9 mouse cellular contexts compared by ENCODE assay signal in genomic region chr15:84466458-84467267, GRCm38 (mm10). TPM values are rescaled to one million over a fixed set of nuclear protein-coding genes. Genes with fewer than 3 reads are reported as not detected.
DNase-seq lines count a peak whose midpoint lies in the region; ATAC-seq and TF ChIP-seq lines count a peak whose summit lies in the region.
"Had no signal": no experiment of that assay in that cellular context is flagged by ENCODE, and none has a peak within 500 bp of the region (broad histone marks: within the 10 kb centered on the region; RNA-seq: fewer than 3 reads in every experiment).

No protein-coding gene starts in this region.

- ATAC-seq in common myeloid progenitor, adult 5-6 weeks (replicated peaks; ENCODE audit: low read depth, poor library complexity, severe bottlenecking), result peak; percentile 64; the same call in 1 of the 2 replicates
- ATAC-seq in hindbrain, embryonic 13.5 days (ENCODE audit: low FRiP score), result no peak
- 0 out of 2 replicates have a peak, but pooled peaks have one; percentile 27 for ATAC-seq in midbrain, embryonic 11.5 days (ENCODE audit: low FRiP score)

- peak; percentile 47 for DNase-seq in adrenal gland, postnatal 10 days
- no peak for DNase-seq in adrenal gland, postnatal 36 days
- peak; percentile 91 for DNase-seq in midbrain, embryonic 11.5 days (ENCODE audit: low spot score, missing footprints)
- DNase-seq in ovary, postnatal 14 days (ENCODE audit: low spot score), result no peak
- no peak for DNase-seq in yolk sac, embryonic 10.5 days (ENCODE audit: low spot score)
- no peak for DNase-seq in left cerebral cortex, adult 2 months (ENCODE audit: extremely low spot score in 1 of 2, low spot score in 2 of 2)
- DNase-seq: thymus, postnatal 25 days had no signal

- TF ChIP-seq CTCF in left cerebral cortex, adult 2 months (IDR thresholded peaks at IDR 0.05), result no peak

- no peaks in the 10 kb centered on the region for H3K36me3 ChIP-seq in hindbrain, embryonic 13.5 days
- H3K36me3 ChIP-seq in midbrain, embryonic 11.5 days (ENCODE audit: control insufficient read depth, insufficient read depth, low read length), result no peaks in the 10 kb centered on the region

- H3K27me3 ChIP-seq in hindbrain, embryonic 13.5 days, result peaks cover 24% of the 10 kb centered on the region
- no peaks in the 10 kb centered on the region for H3K27me3 ChIP-seq in midbrain, embryonic 11.5 days (ENCODE audit: control insufficient read depth, insufficient read depth, low read length)

- H3K4me2 ChIP-seq in hindbrain, embryonic 13.5 days, result no peak overlapping the region
- no peak overlapping the region for H3K4me2 ChIP-seq in midbrain, embryonic 11.5 days

- H3K9ac ChIP-seq in hindbrain, embryonic 13.5 days, result peak overlapping the region; percentile 25; the same call in 1 of the 2 replicates
- no peak overlapping the region for H3K9ac ChIP-seq in midbrain, embryonic 11.5 days (ENCODE audit: low read length)

- peak overlapping the region; percentile 56; the same call in 1 of the 2 replicates for H3K27ac ChIP-seq in hindbrain, embryonic 13.5 days
- H3K27ac ChIP-seq in midbrain, embryonic 11.5 days (ENCODE audit: low read depth, low read length), result no peak overlapping the region
- no peak overlapping the region for H3K27ac ChIP-seq in left cerebral cortex, adult 2 months

- H3K9me3 ChIP-seq in hindbrain, embryonic 13.5 days, result no peaks in the 10 kb centered on the region
- no peaks in the 10 kb centered on the region for H3K9me3 ChIP-seq in midbrain, embryonic 11.5 days (ENCODE audit: control insufficient read depth, low read length)

- no peak overlapping the region for H3K4me3 ChIP-seq in hindbrain, embryonic 13.5 days
- no peak overlapping the region for H3K4me3 ChIP-seq in midbrain, embryonic 11.5 days (ENCODE audit: low read depth, low read length)
- H3K4me3 ChIP-seq in left cerebral cortex, adult 2 months, result no peak overlapping the region

- peaks cover 23% of the 10 kb centered on the region for H3K4me1 ChIP-seq in hindbrain, embryonic 13.5 days (replicated peaks)
- H3K4me1 ChIP-seq in midbrain, embryonic 11.5 days (ENCODE audit: control insufficient read depth, insufficient read depth, low read length), result peaks cover 11% of the 10 kb centered on the region; the same call in 1 of the 2 replicates

- WGBS in hindbrain, embryonic 13.5 days, result 36% methylated on average over 13 of the region's 13 CpGs
- WGBS in midbrain, embryonic 11.5 days, result 33% methylated on average over 13 of the region's 13 CpGs

- intact Hi-C loops in left cerebral cortex, adult 2 months (cut with DNase I), result no loop called here

RNA-seq across cellular contexts. Expression of gene Shisal1, which starts 19.8 kb away (rescaled TPM):
- 1 to 10 TPM; 1.8 to 3.2 TPM for total RNA-seq in adrenal gland, postnatal 10 days (2021)
- total RNA-seq in adrenal gland, postnatal 36 days (2021), result 1 to 10 TPM in 1 of 2 experiments, under 1 TPM in 1; 0.63 to 1.1 TPM
- total RNA-seq in common myeloid progenitor, adult 5-6 weeks (2017), result not detected in 2 replicates
- polyA plus RNA-seq in hindbrain, embryonic 13.5 days (2015; fragmentation: Nextera tagmentation; extraction: Ambion mirVana), result 9.5 and 10.9 TPM in 2 replicates
- 7.8 and 8.3 TPM in 2 replicates for polyA plus RNA-seq in midbrain, embryonic 11.5 days (2014; fragmentation: Nextera tagmentation; extraction: Ambion mirVana)
- 10 to 100 TPM; 40.5 to 48.2 TPM for total RNA-seq in left cerebral cortex, adult 2 months (2021)

Comparison
In these comparisons a context has a peak if more than half of its experiments do, and no peak if none do; other contexts are left out.
1. DNase-seq: peak in adrenal gland, postnatal 10 days (single experiment) and midbrain, embryonic 11.5 days (single experiment); none in adrenal gland, postnatal 36 days (0 of 2), ovary, postnatal 14 days (single experiment), yolk sac, embryonic 10.5 days (single experiment) and left cerebral cortex, adult 2 months (0 of 2).
2. RNA of gene Shisal1, which starts 19.8 kb away (total RNA-seq): 40.5 to 48.2 TPM in left cerebral cortex, adult 2 months; 1.8 to 3.2 TPM in adrenal gland, postnatal 10 days, 0.63 to 1.1 TPM in adrenal gland, postnatal 36 days and not detected in common myeloid progenitor, adult 5-6 weeks; every median in the first group is over 4 times any median in the second.